Mouse (Mus musculus) layer of hippocampus, adult 6 months (tissue): ENCODE data around the gene 4930404H24Rik. TPM values are rescaled to one million over a fixed set of nuclear protein-coding genes. Genes with fewer than 3 reads are reported as not detected.

Source experiments
- long read RNA-seq, 2 experiments: library from polyadenylated mRNA; unstranded; transcript quantifications; one replicate each; pipeline ENCODE4 v2.0.0; 2019 to 2020
- polyA plus RNA-seq: library from polyadenylated mRNA; unstranded; fragments of <200 nt; fragmentation: Nextera tagmentation; gene quantifications from 2 replicates; pipeline ENCODE4 v1.2.3, GENCODE M21; 2021

Gene 4930404H24Rik
- polyA plus RNA-seq: not detected in 2 replicates
- long read RNA-seq, experiment 1: 0 reads
- long read RNA-seq, experiment 2, partial matches to known transcripts: 1 of 2 reads
- long read RNA-seq, experiment 2, other reads (novel, unspliced or antisense): 1 of 2 reads

DNA sequence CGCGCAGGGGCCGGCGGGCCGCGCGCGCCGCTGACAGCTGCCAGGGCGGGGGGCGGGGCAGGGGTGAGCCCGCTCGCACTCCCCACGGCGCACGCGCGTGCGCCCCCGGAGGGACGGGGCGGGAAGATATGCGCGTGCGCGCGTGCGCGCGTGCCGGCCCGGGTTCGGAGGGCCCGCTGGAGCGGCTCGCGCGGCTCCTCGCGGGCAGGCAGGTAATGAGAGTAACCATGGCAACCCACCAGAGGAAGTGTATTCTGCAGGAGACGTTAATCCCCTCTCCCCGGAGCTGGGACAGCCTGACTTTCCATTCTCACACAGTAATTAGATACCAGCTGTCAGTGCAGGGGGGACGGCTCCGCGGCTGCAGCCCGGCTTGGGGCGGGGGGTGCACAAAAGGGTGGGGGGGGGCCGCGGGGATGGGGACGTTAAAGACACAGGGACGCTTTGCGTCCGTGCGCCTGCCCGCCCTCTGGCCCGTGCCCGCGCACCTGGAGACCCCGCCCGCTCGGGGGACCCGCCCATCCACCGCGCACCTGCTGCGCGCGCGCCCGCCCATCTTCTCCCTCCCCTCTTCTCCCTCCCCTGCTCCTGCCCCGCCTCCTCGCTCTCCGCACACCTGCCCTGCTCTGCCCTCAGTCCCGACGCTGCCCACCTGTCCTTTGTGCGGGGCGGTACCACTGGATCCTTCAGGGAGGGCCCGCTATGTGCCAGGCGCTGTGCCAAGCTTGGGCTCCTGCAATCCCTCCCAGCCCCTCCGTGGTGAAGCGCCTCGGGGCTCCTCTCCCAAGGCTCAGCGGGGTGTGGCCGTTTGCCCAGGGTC, at the start of gene 4930404H24Rik:
Gene 4930404H24Rik (plus strand): TSS at position 218 of the 820 bp plus-strand sequence.

GRCm38 (mm10) chr2:153529931-153530766, 37.6 kb downstream of the 4930404H24Rik start, which contains the start of gene Nol4l:
Gene Nol4l (minus strand): TSS chr2:153529971.

Other genes with a start within 250 kb of the 4930404H24Rik start
- gene Kif3b, start 201.4 kb upstream of the 4930404H24Rik start, polyA plus RNA-seq: 4.8 and 5.7 TPM in 2 replicates
- gene Asxl1, start 147.0 kb upstream of the 4930404H24Rik start, polyA plus RNA-seq: 2.6 and 3.3 TPM in 2 replicates
- gene Nol4l, start 37.2 kb downstream of the 4930404H24Rik start, polyA plus RNA-seq: 11.7 and 14.4 TPM in 2 replicates
- 28.8 and 32.3 TPM in 2 replicates for gene Commd7, start 140.0 kb downstream of the 4930404H24Rik start, polyA plus RNA-seq
- 0.15 and 0.25 TPM in 2 replicates for gene Dnmt3b, start 156.7 kb downstream of the 4930404H24Rik start, polyA plus RNA-seq
- gene Dnmt3c, start 203.9 kb downstream of the 4930404H24Rik start, polyA plus RNA-seq: not detected in 2 replicates
- 102 and 104 TPM in 2 replicates for gene Mapre1, start 248.5 kb downstream of the 4930404H24Rik start, polyA plus RNA-seq